Mouse (Mus musculus): Measurements from ENCODE around the gene Rftn1. TPM values are rescaled to one million over a fixed set of nuclear protein-coding genes. Genes with fewer than 3 reads are reported as not detected.
A peak's percentile ranks its signal among the peaks of the same experiment; 100 is the strongest.

The Rftn1 gene
- total RNA-seq, 1 experiment from 2014 or later: 33.6 TPM

- ATAC-seq (replicated peaks in 1 of 2; ENCODE audit: insufficient read depth in 1 of 2, low FRiP score in 2 of 2, low TSS enrichment in 1 of 2, low read depth in 1 of 2, poor library complexity in 2 of 2, severe bottlenecking in 2 of 2): no peak
These were observed 5.4 kb downstream of the Rftn1 start for GRCm38 (mm10) chr17:50185083-50185482.

DNA sequence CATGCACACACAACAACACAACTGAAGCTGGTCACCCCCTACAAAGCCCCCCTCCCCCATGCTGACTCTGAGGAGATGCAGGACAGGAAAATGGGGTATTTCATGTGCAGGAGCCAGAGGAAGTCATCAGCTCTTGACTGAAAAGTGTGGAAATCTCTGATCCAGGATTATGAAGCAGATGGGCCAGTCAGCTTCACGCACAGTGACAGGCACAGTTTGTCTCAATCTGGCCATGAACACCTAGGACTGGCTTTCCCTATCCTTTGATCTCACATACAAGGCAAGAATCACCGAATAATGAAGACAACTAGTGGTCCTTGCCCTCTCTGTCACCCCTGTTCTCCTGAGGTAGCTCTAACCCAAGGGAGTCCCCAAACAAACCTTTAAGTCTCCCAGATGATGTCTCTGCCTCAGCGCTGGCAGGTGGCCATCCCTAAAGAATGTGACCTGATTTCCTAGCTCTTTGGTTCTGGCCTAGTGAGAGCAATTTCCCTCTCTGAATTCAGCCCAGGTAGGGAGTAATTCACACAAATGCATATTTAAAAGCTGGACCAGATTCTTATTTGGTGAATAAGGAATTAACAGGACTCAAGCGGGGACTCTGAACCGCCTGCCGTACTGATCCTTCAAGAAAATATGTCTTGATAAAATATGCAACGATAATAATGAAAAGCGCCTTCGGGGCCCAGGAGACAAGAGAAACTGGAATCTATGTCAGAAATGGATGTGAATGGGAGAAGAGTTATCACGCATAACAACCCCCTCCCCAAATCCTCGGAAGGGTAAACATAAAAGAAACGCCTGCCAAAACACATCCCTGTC lies 6.0 kb downstream of the Rftn1 start:
- ATAC-seq (replicated peaks in 1 of 2; ENCODE audit: insufficient read depth in 1 of 2, low FRiP score in 2 of 2, low TSS enrichment in 1 of 2, low read depth in 1 of 2, poor library complexity in 2 of 2, severe bottlenecking in 2 of 2): no peak

DNA sequence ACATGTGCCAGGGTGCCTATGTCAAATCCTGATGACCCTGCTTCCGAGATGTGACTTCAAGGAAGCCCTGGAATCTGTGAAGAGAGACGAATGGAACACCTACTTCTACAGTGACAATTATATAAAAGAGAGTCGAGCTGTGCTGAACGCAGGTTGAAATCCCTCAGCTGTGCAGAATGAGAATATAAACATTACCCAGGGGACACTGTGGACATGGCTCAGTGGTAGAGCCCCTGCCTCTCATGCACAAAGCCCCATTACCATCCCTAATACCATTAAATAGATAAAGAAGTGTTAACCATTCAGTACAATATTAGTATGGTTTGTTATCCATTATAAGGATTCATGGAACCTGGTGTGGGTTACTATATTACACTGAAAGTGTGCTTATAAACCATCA lies 7.2 kb downstream of the Rftn1 start:
- ATAC-seq (replicated peaks in 1 of 2; ENCODE audit: insufficient read depth in 1 of 2, low FRiP score in 2 of 2, low TSS enrichment in 1 of 2, low read depth in 1 of 2, poor library complexity in 2 of 2, severe bottlenecking in 2 of 2): no peak

- ATAC-seq (replicated peaks in 1 of 2; ENCODE audit: insufficient read depth in 1 of 2, low FRiP score in 2 of 2, low TSS enrichment in 1 of 2, low read depth in 1 of 2, poor library complexity in 2 of 2, severe bottlenecking in 2 of 2): peak in 1 of 2 experiments; percentile 21; a peak in 1 of 4 replicates
These were observed 7.9 kb downstream of the Rftn1 start for GRCm38 (mm10) chr17:50182542-50182951.

GRCm38 (mm10) chr17:50180899-50181570 lies 9.4 kb downstream of the Rftn1 start:
- no peak for ATAC-seq (replicated peaks in 1 of 2; ENCODE audit: insufficient read depth in 1 of 2, low FRiP score in 2 of 2, low TSS enrichment in 1 of 2, low read depth in 1 of 2, poor library complexity in 2 of 2, severe bottlenecking in 2 of 2)

DNA sequence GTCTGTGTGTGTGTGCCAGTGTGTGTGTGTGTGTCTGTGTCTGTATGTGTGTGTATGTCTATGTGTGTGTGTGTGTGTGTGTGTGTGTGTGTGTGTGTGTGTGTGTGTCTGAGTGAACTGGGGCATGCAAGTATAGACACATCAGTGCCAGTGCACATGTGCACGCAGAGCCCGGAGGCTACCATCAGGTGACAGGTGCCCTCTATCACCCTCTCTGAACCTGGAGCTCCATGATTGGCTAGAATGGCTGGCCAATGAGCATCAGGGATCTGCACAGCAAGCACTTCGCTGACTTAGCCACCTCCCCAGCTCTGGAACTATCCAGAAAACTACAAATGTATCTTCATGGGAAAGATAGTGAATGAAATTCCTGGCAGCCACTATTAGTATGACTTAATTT lies 16.7 kb downstream of the Rftn1 start:
- no peak for ATAC-seq (replicated peaks in 1 of 2; ENCODE audit: insufficient read depth in 1 of 2, low FRiP score in 2 of 2, low TSS enrichment in 1 of 2, low read depth in 1 of 2, poor library complexity in 2 of 2, severe bottlenecking in 2 of 2)

DNA sequence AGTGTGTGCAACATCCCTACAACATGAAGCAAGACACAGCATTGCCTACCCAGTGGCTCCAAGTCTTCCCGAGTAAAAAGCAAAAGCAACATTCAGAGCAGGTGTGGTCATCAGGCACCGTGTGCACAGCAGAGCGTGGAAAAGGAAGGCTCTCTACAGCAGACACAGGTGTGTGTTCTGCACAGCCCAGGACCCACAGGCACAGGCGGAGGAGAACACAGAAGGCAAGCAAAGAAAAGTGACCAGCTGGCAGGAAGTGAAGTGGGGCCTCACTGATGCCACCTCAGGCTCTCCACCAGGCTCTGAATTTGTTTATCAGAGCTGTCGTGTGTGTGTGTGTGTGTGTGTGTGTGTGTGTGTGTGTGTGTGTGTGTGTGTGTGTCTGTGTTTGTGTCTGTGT lies 17.1 kb downstream of the Rftn1 start:
- ATAC-seq (replicated peaks in 1 of 2; ENCODE audit: insufficient read depth in 1 of 2, low FRiP score in 2 of 2, low TSS enrichment in 1 of 2, low read depth in 1 of 2, poor library complexity in 2 of 2, severe bottlenecking in 2 of 2): no peak; a peak in 1 of 4 replicates

GRCm38 (mm10) chr17:50172795-50173194 lies 17.7 kb downstream of the Rftn1 start:
- no peak for ATAC-seq (replicated peaks in 1 of 2; ENCODE audit: insufficient read depth in 1 of 2, low FRiP score in 2 of 2, low TSS enrichment in 1 of 2, low read depth in 1 of 2, poor library complexity in 2 of 2, severe bottlenecking in 2 of 2)

- 0 out of 4 replicates have a peak, but pooled peaks have one; percentile 14 to 42 for ATAC-seq (replicated peaks in 1 of 2; ENCODE audit: insufficient read depth in 1 of 2, low FRiP score in 2 of 2, low TSS enrichment in 1 of 2, low read depth in 1 of 2, poor library complexity in 2 of 2, severe bottlenecking in 2 of 2)
These were observed 19.4 kb downstream of the Rftn1 start for GRCm38 (mm10) chr17:50170935-50171545.

DNA sequence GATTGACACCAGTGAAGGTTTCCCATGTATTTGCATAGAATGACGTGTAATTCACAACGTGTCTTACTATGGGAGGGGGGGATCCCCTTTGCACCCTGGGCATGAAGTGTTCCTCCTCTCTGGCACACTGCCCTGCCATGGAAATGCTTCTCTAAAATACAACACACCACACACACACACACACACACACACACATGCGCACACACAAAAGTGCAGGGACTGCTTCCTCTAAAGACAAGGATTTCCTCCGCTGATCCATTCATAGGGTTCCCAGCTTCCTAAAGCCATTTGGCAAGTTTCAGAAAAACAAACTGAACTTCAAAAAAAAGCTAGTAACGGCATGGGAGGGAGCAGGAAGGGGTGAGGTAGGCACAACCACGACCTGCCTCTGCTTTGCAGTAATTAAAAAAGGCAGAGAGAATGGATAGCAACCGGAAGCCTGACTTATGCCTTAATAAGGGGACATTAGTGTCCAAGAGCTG lies 20.5 kb downstream of the Rftn1 start:
- peak; percentile 55 to 57 for ATAC-seq (replicated peaks in 1 of 2; ENCODE audit: insufficient read depth in 1 of 2, low FRiP score in 2 of 2, low TSS enrichment in 1 of 2, low read depth in 1 of 2, poor library complexity in 2 of 2, severe bottlenecking in 2 of 2)

- no peak for ATAC-seq (replicated peaks in 1 of 2; ENCODE audit: insufficient read depth in 1 of 2, low FRiP score in 2 of 2, low TSS enrichment in 1 of 2, low read depth in 1 of 2, poor library complexity in 2 of 2, severe bottlenecking in 2 of 2)
These were observed 29.3 kb downstream of the Rftn1 start for GRCm38 (mm10) chr17:50160904-50161805.

DNA sequence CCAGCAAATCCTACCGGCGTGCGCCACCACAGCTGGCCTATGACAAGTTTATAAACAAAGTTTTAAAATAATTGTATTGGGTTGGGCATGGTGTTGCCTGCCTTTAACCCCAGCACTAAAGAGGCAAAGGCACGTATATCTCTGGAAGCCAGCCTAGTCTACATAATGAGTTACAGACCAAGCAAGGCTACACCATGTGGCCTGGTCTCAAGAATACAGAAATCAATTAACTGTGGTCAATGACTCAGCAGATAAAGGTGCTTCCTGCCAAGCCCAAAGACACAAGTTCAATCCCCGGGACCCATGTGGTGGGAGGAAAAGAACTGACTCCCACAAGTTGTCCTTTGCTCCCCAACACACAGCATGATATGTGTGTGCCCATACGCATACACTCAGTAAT lies 30.1 kb downstream of the Rftn1 start:
- no peak for ATAC-seq (replicated peaks in 1 of 2; ENCODE audit: insufficient read depth in 1 of 2, low FRiP score in 2 of 2, low TSS enrichment in 1 of 2, low read depth in 1 of 2, poor library complexity in 2 of 2, severe bottlenecking in 2 of 2)

GRCm38 (mm10) chr17:50159816-50160215 lies 30.7 kb downstream of the Rftn1 start:
- no peak for ATAC-seq (replicated peaks in 1 of 2; ENCODE audit: insufficient read depth in 1 of 2, low FRiP score in 2 of 2, low TSS enrichment in 1 of 2, low read depth in 1 of 2, poor library complexity in 2 of 2, severe bottlenecking in 2 of 2)

GRCm38 (mm10) chr17:50158565-50158964 lies 31.9 kb downstream of the Rftn1 start:
- peak; percentile 78 to 88 for ATAC-seq (replicated peaks in 1 of 2; ENCODE audit: insufficient read depth in 1 of 2, low FRiP score in 2 of 2, low TSS enrichment in 1 of 2, low read depth in 1 of 2, poor library complexity in 2 of 2, severe bottlenecking in 2 of 2)

DNA sequence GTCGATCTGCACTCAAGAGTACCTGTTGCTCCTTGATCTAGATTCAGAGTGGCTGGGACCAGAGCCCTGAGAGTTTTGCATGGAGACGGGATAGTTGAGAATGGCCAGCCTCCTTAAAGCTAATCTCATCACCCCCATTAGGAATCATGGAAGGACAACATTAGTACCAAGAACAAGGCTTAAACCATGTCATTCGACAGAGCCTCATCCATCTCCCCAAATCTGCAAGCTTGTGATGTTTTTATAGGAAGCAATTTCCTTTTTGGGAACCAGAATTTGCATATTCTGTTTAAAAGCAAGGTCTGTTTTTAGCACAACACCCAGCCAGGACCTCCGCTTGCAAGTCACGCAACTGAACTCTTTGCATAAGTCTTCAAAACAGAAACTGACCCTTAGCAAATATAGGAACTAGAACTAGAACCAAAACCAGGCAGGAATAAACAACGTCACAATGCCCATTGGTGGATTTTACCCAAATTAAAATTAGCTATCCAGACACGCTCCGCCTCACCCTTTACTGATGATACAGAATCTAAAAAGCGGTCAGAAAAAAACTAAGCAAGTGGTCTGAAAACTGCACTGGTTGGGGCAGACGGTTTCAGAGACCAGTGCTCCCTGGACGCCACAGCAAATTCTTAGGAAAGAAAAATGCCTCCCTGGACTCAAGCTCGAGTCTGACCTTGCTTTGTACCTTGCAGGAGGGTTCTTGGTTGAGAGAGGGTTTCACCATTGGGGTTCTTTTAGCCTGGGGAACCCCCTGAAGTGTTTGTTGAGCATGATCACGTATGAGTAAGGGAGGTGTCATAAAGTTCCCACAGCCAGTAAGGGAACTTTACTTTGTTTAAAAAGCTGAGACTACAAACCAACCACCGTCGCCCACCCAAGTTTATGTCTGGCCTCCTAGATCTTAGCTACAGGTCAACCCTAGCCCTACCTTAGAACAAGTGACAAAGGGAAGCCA lies 33.0 kb downstream of the Rftn1 start:
- ATAC-seq (replicated peaks in 1 of 2; ENCODE audit: insufficient read depth in 1 of 2, low FRiP score in 2 of 2, low TSS enrichment in 1 of 2, low read depth in 1 of 2, poor library complexity in 2 of 2, severe bottlenecking in 2 of 2): no peak

GRCm38 (mm10) chr17:50152085-50152484 lies 38.4 kb downstream of the Rftn1 start:
- ATAC-seq (replicated peaks in 1 of 2; ENCODE audit: insufficient read depth in 1 of 2, low FRiP score in 2 of 2, low TSS enrichment in 1 of 2, low read depth in 1 of 2, poor library complexity in 2 of 2, severe bottlenecking in 2 of 2): no peak

Measured in hematopoietic stem cell, adult 5-6 weeks (primary cell).